Mouse (Mus musculus): ENCODE data around the gene Adarb2. TPM values are rescaled to one million over a fixed set of nuclear protein-coding genes. Genes with fewer than 3 reads are reported as not detected.
A peak's percentile ranks its signal among the peaks of the same experiment; 100 is the strongest.

Gene Adarb2
- total RNA-seq, 4 experiments from 2014 or later = 21.7 to 32.0 (median 23.5) TPM

DNA sequence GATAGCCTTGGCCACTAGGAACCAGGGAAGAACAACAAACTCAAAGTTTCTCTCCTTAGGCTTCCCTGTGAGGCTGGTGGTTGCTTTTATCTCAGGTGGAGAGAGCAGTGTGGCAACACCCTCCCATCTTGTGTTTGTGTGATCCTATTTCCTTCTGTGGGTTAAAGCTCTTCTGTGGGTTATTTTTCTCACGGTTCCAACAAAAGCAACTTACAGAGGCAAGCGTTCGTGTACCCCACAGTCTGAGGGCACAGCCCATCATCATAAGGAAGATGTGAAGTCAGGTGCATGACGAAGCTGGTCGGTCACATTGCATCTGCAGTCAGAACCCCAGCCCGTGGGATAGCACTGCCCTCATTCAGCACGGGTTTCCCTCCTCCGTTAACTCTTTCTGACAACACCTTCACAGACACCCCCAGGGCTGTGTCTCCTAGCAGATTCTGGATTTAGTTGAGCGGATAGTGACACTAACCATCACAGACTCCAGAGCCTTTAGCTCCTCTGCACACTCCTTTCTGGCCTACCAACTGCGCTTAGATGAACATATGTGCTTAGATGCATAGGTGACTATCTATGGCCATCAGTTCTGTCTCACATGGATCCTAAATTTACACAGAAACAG lies 581.1 kb downstream of the Adarb2 start:
- no peak for DNase-seq (ENCODE audit: low spot score in 2 of 2)

DNA sequence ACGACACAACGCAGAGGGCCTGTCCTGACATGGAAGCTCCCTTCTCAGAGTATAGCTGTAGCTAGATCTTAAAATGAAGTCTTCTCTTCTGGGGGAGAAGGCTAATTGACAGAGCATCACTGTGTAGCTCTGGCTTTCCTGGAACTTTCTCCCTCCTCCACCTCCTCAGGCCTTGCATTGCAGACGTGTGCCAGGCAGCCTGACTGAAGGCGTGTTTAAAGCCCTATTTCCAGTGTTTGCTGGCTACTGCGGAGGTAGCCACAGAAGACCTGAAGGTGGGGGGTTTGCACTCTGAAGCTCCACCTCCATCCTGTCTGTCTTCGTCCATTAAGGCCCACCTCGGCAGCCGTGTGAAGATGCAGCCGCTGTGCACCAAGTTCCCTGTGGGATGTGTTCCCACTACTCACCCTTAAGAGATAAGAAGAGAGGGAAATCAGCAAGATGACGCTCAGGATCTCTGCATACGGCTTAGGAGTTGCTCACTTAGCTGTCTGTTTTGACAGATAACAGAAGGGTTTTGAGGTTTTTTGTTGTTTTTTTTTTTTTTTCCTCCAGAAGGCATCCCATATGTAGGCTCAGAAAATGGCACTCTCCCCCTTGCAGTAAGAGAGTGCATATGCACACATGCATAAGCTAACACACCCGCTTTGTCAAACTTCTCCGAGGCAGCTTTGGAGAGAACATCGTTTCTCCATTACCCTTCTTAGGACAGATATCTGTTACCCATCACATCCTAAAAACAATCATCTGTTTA lies 581.8 kb downstream of the Adarb2 start:
- DNase-seq (ENCODE audit: low spot score in 2 of 2) = no peak

DNA sequence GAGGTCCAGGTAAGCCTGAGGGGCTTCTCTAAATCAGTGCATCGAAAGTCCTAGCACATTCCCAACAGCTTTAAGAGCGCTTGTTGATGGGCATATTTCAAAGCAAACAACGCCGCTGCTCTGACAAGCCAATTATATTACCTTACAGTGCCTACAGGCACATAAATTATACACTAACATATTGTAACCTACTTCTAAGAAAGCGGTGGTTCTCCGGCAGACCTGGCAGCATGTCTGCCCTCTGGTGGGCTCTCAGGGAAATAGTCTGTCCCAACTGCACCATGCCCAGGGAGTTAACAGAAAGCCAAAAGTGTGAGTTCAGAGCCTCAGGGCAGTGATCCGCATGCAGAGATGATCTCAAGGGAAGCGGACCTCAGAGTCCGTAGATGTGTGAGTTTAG lies 582.5 kb downstream of the Adarb2 start:
- DNase-seq (ENCODE audit: low spot score in 2 of 2) = peak; percentile 36 to 45

DNA sequence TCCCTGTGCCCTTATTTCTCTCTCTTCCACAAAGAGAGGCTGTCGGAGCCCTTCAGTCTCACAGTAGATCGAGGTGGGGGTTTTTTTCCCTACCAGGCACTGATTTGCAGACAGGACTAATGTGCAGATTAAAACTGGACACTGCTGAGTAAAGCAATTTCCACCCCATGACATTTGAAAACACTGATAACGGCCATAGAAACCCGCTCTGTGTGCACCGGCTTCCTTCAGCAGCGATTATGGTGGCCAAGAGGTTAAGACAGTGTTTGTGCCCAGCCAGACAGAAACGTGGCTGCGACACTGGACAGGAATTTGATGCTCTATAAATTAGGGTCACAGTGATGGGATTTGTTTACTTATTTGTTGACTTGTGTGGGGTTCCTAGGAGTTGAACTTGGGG lies 590.6 kb downstream of the Adarb2 start:
- no peak for DNase-seq (ENCODE audit: low spot score in 2 of 2)

DNA sequence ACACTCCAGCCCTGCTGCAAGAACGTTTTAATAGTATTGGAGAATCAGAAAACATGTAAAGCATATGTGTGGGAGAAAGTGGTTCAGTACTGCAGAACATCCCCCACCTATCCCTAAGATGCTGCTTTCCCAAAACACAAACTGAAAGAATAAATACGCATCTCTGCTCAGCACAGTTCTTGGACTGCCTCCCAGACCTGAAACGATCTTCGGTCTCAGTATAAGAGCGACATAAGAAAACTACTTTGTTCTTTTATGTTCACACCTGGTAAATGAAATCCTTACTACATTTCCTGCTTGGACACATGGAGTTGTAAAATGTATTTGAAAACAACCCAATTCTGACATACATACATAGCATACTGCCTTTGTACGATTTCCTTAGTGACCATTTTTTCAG lies 597.9 kb downstream of the Adarb2 start:
- DNase-seq (ENCODE audit: low spot score in 2 of 2) = peak in 1 of 2 experiments; percentile 0

DNA sequence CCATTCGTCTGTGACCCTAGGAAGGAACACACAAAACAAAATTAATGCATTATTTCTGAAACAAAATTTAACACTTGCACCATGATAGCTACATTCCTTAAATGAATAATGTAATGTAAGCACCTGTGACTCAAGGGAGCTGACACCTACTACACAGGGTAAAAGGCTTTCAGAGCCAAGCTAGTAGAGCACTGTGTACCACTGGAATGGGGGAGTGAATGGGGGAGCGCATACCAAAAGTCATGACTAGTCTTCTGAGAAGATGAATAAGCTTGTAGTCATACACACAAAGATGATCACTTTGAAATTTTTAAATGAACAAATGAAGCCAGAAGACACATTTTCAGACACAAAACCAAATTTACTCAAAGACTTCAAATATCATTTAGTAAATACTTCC lies 603.3 kb downstream of the Adarb2 start:
- DNase-seq (ENCODE audit: low spot score in 2 of 2) = no peak
